Mouse (Mus musculus): Measurements from ENCODE around the gene Nphs1. TPM values are rescaled to one million over a fixed set of nuclear protein-coding genes. Genes with fewer than 3 reads are reported as not detected.
"Not testable (repeated sequence)": the region's sequence is repeated elsewhere in the genome, so short reads cannot be mapped to it uniquely, and the experiment has no call there.

Gene Nphs1
- total RNA-seq, 1 experiment from 2014 or later, result not detected

GRCm38 (mm10) chr7:30476136-30476535, 18.0 kb downstream of the Nphs1 start:
- not testable (repeated sequence) for ATAC-seq (replicated peaks; ENCODE audit: insufficient number of reproducible peaks, low FRiP score, low TSS enrichment, poor library complexity, severe bottlenecking)

GRCm38 (mm10) chr7:30477415-30478381, 19.6 kb downstream of the Nphs1 start:
- ATAC-seq (replicated peaks; ENCODE audit: insufficient number of reproducible peaks, low FRiP score, low TSS enrichment, poor library complexity, severe bottlenecking), result no peak

- ATAC-seq (replicated peaks; ENCODE audit: insufficient number of reproducible peaks, low FRiP score, low TSS enrichment, poor library complexity, severe bottlenecking), result no peak
Measured at GRCm38 (mm10) chr7:30484250-30484649, 26.1 kb downstream of the Nphs1 start.

- ATAC-seq (replicated peaks; ENCODE audit: insufficient number of reproducible peaks, low FRiP score, low TSS enrichment, poor library complexity, severe bottlenecking), result no peak
Measured at GRCm38 (mm10) chr7:30490251-30490956, 32.3 kb downstream of the Nphs1 start.

- ATAC-seq (replicated peaks; ENCODE audit: insufficient number of reproducible peaks, low FRiP score, low TSS enrichment, poor library complexity, severe bottlenecking), result no peak
Measured at GRCm38 (mm10) chr7:30490957-30491307, 32.8 kb downstream of the Nphs1 start.

- ATAC-seq (replicated peaks; ENCODE audit: insufficient number of reproducible peaks, low FRiP score, low TSS enrichment, poor library complexity, severe bottlenecking), result peak; percentile 52; the same call in 1 of the 2 replicates
Measured at GRCm38 (mm10) chr7:30492765-30493164, 34.6 kb downstream of the Nphs1 start.

- no peak for ATAC-seq (replicated peaks; ENCODE audit: insufficient number of reproducible peaks, low FRiP score, low TSS enrichment, poor library complexity, severe bottlenecking)
Measured at GRCm38 (mm10) chr7:30493401-30493931, 35.4 kb downstream of the Nphs1 start, which contains the start of gene Prodh2. Prodh2 (plus strand) TSS chr7:30493622.

- ATAC-seq (replicated peaks; ENCODE audit: insufficient number of reproducible peaks, low FRiP score, low TSS enrichment, poor library complexity, severe bottlenecking), result not testable (repeated sequence)
Measured at GRCm38 (mm10) chr7:30495506-30496042, 37.5 kb downstream of the Nphs1 start.

GRCm38 (mm10) chr7:30501159-30501558, 43.0 kb downstream of the Nphs1 start:
- not testable (repeated sequence) for ATAC-seq (replicated peaks; ENCODE audit: insufficient number of reproducible peaks, low FRiP score, low TSS enrichment, poor library complexity, severe bottlenecking)

GRCm38 (mm10) chr7:30508061-30508460, 49.9 kb downstream of the Nphs1 start:
- ATAC-seq (replicated peaks; ENCODE audit: insufficient number of reproducible peaks, low FRiP score, low TSS enrichment, poor library complexity, severe bottlenecking), result no peak

GRCm38 (mm10) chr7:30515003-30515760, 57.1 kb downstream of the Nphs1 start:
- ATAC-seq (replicated peaks; ENCODE audit: insufficient number of reproducible peaks, low FRiP score, low TSS enrichment, poor library complexity, severe bottlenecking), result no peak

- no peak for ATAC-seq (replicated peaks; ENCODE audit: insufficient number of reproducible peaks, low FRiP score, low TSS enrichment, poor library complexity, severe bottlenecking)
Measured at GRCm38 (mm10) chr7:30518325-30518724, 60.2 kb downstream of the Nphs1 start.

GRCm38 (mm10) chr7:30520396-30520795, 62.3 kb downstream of the Nphs1 start:
- ATAC-seq (replicated peaks; ENCODE audit: insufficient number of reproducible peaks, low FRiP score, low TSS enrichment, poor library complexity, severe bottlenecking), result no peak

- no peak for ATAC-seq (replicated peaks; ENCODE audit: insufficient number of reproducible peaks, low FRiP score, low TSS enrichment, poor library complexity, severe bottlenecking)
Measured at GRCm38 (mm10) chr7:30520856-30521255, 62.7 kb downstream of the Nphs1 start.

GRCm38 (mm10) chr7:30522871-30523270, 64.8 kb downstream of the Nphs1 start:
- ATAC-seq (replicated peaks; ENCODE audit: insufficient number of reproducible peaks, low FRiP score, low TSS enrichment, poor library complexity, severe bottlenecking), result no peak

GRCm38 (mm10) chr7:30524487-30524886, 66.4 kb downstream of the Nphs1 start:
- no peak for ATAC-seq (replicated peaks; ENCODE audit: insufficient number of reproducible peaks, low FRiP score, low TSS enrichment, poor library complexity, severe bottlenecking)

GRCm38 (mm10) chr7:30525954-30526353, 67.8 kb downstream of the Nphs1 start:
- no peak for ATAC-seq (replicated peaks; ENCODE audit: insufficient number of reproducible peaks, low FRiP score, low TSS enrichment, poor library complexity, severe bottlenecking)

GRCm38 (mm10) chr7:30526399-30526798, 68.3 kb downstream of the Nphs1 start:
- ATAC-seq (replicated peaks; ENCODE audit: insufficient number of reproducible peaks, low FRiP score, low TSS enrichment, poor library complexity, severe bottlenecking), result no peak

Data from monocyte, adult 5-6 weeks (primary cell).